Mouse (Mus musculus): ENCODE measurements around the gene Slc36a4.

DNA sequence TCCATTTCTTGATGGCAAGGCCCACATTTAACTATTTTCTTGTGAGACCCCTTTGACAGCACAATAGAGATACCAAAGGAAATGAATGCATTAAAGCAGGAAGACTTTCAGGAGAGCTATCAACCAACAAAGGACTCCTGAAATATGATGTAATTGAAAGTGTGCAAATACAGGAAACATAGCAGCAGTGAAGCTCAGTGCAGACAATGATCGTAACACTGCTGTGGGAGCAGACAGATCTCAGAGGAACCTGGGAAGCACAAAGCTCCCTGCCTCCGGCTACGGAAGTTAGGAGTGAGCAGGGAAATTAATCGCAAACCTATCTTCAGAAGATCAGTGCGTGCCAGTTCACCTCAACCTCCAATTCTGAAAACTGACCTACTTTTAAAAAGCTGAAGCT is 38.8 kb downstream of the Slc36a4 start:
- no peak for TF ChIP-seq POLR2A (IDR thresholded peaks at IDR 0.05; ENCODE audit: low read depth, low read length)
- no peak for TF ChIP-seq CTCF (conservative IDR thresholded peaks at IDR 0.05; ENCODE audit: insufficient read depth, insufficient read length, low read depth, low read length)

Data from kidney, adult 2 months (tissue).